Mouse (Mus musculus): ENCODE data around the gene Creb3l2.

DNA sequence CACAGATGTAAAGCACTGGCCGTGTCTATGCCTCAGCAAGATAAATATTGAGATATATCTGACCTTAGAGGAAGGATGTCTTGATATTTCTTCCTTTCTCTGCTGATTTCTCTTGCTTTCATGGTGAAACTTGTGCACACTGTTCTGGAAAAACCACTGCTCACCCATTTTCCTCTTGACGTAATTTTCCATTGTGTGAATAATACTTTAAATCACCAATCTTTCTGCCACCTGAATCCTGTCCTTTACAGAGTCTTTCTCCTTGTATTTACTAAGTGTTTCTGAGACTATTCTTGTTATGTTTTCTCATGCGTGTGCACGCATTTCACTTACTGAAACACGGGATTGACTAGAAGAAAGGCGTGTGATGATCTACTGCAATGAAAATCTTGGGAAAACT lies 18.7 kb upstream of the Creb3l2 start:
- TF ChIP-seq CTCF (IDR thresholded peaks at IDR 0.05; ENCODE audit: low read depth, low read length) (no peak), POLR2A (IDR thresholded peaks at IDR 0.05; ENCODE audit: insufficient read depth, low read length) (no peak)
